Mouse (Mus musculus) left cerebral cortex, adult 8-10 months (tissue): ENCODE data around the gene Skap2. TPM values are rescaled to one million over a fixed set of nuclear protein-coding genes. Genes with fewer than 3 reads are reported as not detected.

Experiments used
- DNase-seq, 2 experiments: peaks; one replicate each; pipeline ENCODE4 v3.0.0; 2022; ENCODE audit warnings: low spot score in 2 of 2
- total RNA-seq, 4 experiments: library from RNA; stranded (reverse); gene quantifications; 2 replicates each; pipeline ENCODE4 v1.2.4; 2022

Skap2 gene
- total RNA-seq, 4 experiments from 2014 or later, result 14.0 to 20.9 (median 18.5) TPM

DNA sequence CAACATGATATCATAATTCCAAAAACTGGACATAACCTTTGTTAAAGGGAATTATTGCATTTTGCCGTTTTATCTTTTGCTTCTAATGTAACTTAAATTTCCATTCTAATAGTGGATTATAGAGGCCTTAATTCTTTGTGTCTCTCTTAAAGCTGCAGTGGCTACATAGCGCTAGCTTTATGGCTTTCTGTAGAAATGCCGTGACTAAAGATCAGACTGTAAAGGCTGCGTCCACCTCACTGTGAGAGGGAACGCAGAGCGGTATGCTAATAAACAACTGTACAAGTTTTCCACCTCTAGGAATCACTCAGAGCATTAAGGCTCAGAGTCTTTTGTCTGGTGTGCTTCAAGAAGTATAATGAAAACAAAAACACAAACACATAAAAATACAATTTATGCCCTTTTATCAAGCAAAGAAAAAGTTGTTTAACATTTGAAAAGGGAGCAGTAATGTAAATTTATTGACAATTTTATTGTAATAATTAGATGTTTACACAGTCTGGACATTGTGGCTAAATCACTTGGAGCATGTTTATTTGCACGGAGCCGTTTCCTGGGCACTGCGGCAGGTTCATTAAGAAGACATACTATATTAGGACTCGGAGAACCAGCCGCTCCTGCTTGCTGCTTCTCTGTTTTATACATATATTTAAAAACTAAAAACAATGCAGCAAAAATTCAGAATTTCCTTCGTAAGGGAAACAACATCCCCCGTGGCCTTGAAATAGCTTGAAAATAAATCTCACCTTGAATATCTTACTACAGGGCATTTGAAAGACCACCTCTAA is 162.1 kb downstream of the Skap2 start:
- no peak for DNase-seq

- no peak for DNase-seq
These were observed 162.8 kb downstream of the Skap2 start for GRCm38 (mm10) chr6:51849561-51849960.

- DNase-seq, result no peak
These were observed 168.2 kb downstream of the Skap2 start for GRCm38 (mm10) chr6:51844106-51844505.

DNA sequence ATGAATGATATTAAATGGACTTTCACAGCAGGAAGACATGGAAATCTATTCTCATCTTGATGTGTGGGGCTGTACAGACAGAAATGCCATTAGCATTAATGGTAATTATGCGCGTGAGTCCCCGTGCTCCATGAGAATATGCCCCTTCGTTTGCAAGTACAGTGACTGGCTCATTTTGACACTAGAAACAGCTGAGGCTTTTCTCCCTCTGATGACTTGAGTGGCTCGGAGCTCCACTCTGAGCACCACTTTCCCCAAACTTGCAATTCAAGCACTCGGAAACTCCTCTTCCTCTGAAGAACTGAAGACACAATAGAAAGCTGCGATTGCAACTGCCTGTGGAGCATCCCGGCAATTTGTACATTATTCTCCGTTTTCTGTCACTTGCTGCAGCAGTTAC is 169.3 kb downstream of the Skap2 start:
- no peak for DNase-seq

DNA sequence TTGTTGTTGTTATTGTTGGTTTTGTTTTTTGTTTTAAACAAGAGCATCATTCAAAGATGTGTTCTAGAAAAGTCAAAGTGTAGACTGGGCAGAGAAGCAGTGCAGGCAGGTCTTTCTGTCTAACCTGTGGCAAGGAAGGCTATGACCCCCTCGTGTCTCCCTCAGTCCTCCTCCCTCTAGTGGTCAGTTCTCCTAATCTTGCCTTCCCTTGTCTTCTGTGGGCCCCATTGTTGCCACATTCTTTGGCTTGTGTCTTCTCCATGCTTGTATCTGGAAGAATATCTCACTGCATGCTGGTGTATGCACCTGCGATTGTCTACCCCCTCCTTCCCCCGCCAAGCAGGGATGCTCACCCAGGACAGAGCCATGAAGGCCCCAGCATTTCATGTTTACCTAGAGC is 174.2 kb downstream of the Skap2 start:
- DNase-seq, result no peak

DNA sequence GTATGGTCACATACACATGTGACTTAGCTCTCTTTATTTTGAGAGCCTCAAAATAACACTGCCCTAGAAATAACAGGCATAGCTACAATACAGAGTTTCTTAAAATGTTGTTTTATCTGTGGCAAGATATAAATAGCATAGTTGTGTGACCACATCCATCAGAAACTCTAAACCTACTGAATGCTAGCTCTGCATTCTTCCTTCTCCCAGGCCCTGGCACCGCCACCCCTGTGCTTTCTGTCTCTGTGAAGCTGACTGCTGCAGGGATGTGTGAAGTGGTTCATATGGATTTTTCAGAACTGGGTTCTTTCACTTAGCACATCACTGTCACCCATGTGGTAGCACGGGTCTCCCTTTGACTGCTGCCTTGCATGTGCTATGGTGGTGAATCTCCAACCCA is 179.0 kb downstream of the Skap2 start:
- no peak for DNase-seq

DNA sequence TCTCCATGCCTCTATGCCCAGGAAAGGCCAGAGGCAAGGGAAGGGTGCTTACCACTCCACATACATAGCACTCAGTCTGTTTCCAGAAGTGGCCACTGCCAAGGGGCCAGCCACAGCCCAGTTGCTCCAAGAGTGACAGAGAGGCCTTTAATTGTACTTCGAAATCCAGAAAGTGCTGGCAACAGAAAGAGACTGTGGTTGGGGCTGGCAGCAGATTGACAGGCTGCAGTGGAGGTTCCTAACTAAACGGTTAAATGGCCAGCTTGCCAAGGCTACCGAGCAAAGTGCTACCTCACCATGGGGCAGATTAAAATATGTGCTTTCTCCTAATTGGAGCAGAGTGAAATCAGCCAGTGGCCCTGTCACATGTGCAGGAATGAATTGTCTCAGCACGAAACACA is 186.7 kb downstream of the Skap2 start:
- DNase-seq, result no peak

DNA sequence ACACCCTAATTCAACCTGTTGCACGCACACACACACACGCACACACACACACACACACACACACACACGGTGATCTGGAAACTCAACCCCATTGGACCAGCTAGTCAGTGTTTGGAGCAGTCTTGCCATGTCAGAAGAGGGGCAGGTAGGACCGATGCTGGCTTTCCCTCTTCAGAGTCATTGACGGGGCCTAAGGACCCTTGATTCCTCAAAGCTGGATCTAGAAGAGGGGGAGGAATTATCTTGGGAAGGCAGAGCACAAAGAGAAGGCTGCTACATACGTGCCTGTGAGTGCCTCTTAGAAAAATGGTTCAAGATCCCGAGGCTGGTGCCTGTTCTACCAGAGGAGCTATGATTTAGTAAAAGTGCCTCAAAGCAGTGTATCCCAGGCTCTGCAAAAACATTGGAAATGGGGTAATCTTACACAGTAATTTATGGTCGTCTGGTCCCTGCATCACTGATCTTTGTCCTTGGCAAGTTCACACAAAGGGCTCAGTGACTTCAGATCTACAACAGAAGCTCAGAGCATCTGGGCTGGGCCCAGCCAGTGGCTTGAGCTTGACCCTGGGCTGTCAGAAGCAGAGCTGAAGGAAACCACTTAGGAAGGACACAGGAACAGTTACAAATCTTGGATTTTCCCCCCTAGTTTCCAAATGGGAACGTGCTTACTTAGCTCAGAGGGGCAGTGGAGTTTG is 188.1 kb downstream of the Skap2 start:
- DNase-seq, result no peak

GRCm38 (mm10) chr6:51822049-51822448 is 190.3 kb downstream of the Skap2 start:
- DNase-seq, result no peak

GRCm38 (mm10) chr6:51820853-51821252 is 191.5 kb downstream of the Skap2 start:
- no peak for DNase-seq

DNA sequence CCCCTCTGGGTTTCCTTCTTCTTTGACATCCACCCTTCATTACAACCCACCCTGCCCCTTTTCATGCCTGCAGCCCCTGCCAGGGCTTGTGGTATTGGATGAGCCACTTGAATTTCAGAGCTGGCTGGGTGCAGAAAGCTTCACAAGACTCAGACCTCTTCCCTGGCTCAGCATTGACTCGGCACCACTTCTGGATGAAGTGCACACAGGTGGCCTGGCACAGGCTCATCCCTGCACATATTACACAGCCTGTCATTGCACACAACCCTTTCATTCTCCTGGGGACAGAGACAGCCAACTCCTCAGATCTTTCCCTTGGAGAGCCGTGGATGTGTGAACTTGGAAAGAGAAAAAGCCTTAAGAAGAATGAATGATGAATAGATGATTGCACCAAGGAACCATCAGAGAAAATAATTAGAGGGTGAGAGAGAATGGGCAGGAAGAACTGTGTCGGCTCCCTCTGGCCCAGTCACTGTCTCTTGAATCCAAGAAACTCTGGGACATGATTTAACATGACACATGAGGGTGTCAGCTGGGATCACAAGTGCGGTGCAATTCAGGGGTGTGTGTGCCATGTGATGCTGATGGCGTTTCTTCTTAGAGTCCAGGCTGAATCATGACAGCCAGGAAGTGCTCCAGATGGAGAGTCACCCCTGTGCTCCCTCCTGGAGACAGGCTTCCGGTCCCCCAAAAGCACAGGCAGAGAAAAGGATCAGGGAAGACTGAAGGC is 195.3 kb downstream of the Skap2 start:
- DNase-seq, result no peak

DNA sequence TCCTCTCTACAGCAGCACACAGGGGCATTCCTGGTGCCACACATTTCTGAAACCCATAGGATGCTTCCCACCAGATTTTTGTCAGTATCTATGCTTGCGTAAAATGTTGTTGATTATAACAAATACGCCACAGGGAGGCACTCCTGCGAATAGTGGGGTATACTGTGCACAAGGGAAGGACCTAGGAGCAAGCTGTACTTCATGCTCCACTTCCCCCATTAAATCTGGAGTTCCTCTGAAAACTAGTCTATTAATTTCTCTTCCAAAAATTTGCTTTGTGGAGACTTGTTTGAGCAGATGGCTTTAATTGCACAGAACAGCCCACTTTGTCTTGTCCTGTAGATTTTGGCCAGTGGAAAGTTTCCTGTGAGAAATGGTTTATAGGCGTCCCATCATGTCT is 201.4 kb downstream of the Skap2 start:
- no peak for DNase-seq

GRCm38 (mm10) chr6:51809164-51809824 is 203.1 kb downstream of the Skap2 start:
- DNase-seq, result no peak

- DNase-seq, result no peak
These were observed 204.3 kb downstream of the Skap2 start for GRCm38 (mm10) chr6:51808011-51808410.

Other genes starting within 250 kb of the Skap2 start
- not detected for gene Hoxa1, start 145.8 kb upstream of the Skap2 start, total RNA-seq
- not detected for gene Hoxa2, start 152.3 kb upstream of the Skap2 start, total RNA-seq
- not detected for gene 5730596B20Rik, start 164.9 kb upstream of the Skap2 start, total RNA-seq
- not detected for gene Hoxa4, start 179.2 kb upstream of the Skap2 start, total RNA-seq
- not detected for gene Hoxa5, start 192.0 kb upstream of the Skap2 start, total RNA-seq
- gene Hoxa6, start 196.2 kb upstream of the Skap2 start, total RNA-seq, result not detected
- gene Hoxa3, start 200.8 kb upstream of the Skap2 start, total RNA-seq, result not detected
- not detected for gene Gm28308, start 200.8 kb upstream of the Skap2 start, total RNA-seq
- not detected for gene Hoxa7, start 209.3 kb upstream of the Skap2 start, total RNA-seq
- not detected for gene Hoxa9, start 218.5 kb upstream of the Skap2 start, total RNA-seq
- not detected for gene Hoxa10, start 228.3 kb upstream of the Skap2 start, total RNA-seq
- not detected for gene Hoxa11, start 233.3 kb upstream of the Skap2 start, total RNA-seq
- not detected for gene Hoxa13, start 248.3 kb upstream of the Skap2 start, total RNA-seq